Mouse (Mus musculus): ENCODE measurements around the gene Kif3a. TPM values are rescaled to one million over a fixed set of nuclear protein-coding genes. Genes with fewer than 3 reads are reported as not detected.
A peak's percentile ranks its signal among the peaks of the same experiment; 100 is the strongest.

Gene Kif3a
- 10 to 100 TPM; 27.5 to 30.1 TPM for total RNA-seq (2021)
- long read RNA-seq, experiment 1, transcript Kif3a-201 (17 exons, 2,290 nt), result major isoform, 7 of 10 reads
- long read RNA-seq, experiment 1, partial matches to known transcripts, result 2 of 10 reads
- long read RNA-seq, experiment 1, other reads (novel, unspliced or antisense), result 1 of 10 reads
- long read RNA-seq, experiment 2, transcript Kif3a-201 (17 exons, 2,290 nt), result major isoform, 20 of 37 reads
- long read RNA-seq, experiment 2, partial matches to known transcripts, result 13 of 37 reads
- long read RNA-seq, experiment 2, other reads (novel, unspliced or antisense), result 4 of 37 reads

DNA sequence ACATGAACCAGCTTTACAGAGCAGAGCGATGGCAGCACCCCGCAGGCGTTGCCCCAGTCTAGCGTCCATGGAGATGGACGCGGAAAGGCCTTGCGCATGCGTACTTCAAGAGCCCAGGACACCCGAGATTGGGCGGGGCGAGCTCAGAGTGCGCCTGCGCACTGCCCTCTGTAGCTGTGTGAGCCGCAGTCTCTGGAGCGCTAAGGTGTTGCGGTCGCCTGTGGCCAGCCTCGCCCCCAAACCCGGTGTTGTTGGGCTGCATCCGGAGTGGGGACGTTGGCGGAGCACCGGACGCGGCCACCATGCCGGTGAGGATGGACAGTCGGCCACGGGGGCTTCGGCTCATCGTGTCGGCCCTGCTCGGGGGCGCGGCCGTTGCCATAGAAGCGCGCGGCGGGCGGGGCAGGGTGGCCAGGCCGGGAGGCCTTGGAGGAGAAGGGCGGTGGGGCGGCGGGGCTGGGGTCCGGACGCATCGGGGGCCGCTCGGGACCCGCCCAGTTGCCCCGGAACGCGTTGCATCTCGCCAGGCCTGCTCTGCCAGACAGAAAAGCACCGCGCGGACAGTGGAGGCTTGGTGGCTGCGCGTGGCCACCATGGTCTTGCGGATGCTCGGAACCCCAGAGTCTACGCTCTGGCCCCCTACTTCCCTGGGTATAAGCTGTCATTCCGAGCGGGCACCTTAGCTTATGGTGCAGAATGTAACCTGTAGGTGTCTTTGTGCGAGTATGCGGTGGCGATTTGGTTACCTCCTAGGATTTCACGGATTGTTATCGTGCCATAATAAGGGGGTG, at the start of gene Kif3a:
Gene Kif3a, plus strand, starts transcription at position 156 of the 791 bp plus-strand sequence.
- peak; percentile 82 to 90 for DNase-seq (ENCODE audit: low spot score in 2 of 2)

- no peak for DNase-seq (ENCODE audit: low spot score in 2 of 2)
These were observed 48.4 kb upstream of the Kif3a start for GRCm38 (mm10) chr11:53518759-53519158.

DNA sequence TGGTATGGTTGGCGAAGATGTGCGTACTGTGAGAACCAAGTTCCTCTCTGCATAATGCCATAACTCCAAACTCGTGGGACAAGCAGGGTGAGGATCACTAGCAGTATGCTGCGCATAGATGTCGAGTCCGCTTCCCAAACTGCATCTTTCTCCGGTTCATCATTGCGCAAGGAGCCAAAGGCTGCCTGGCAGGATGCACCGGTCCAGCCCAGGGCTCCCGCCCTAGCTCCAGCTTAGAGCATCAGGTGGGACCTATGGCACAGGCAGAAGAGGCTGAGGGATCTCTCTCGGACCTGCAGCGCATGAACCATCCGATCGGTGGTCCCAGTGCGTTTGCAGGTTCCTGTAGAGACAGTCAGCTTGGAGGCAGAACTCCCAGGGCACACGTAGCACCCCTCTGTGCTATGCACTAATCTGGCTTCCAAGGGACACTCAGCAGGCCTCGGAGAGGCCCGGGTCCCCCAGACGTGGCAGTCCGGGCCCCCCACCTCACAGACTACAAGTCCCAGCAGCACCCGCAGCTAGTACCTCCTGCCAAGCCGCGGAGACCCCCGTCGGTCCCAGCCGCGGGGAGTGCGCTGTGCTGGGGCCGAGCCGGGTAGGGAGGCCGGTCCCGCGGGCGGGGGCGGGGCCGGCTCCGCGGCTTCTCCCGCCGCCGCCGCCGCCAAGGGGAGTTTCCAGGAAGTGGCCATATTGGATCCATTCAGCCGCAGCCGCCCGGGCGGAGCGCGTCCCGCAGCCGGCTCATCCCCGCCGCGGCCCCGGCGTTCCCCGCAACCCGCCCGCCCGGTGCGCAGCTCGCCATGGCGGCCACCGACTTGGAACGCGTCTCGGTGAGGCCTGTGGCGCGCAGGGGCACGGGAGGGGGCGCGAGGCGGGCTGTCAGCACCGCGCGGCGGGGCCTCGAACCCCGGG, 47.7 kb upstream of the Kif3a start, which contains the start of gene Sept8:
Gene Sept8, plus strand, starts transcription at position 51 of the 915 bp plus-strand sequence.
- peak in 1 of 2 experiments; percentile 27 for DNase-seq (ENCODE audit: low spot score in 2 of 2)

- DNase-seq (ENCODE audit: low spot score in 2 of 2), result no peak
These were observed 46.8 kb upstream of the Kif3a start for GRCm38 (mm10) chr11:53520122-53520978.

DNA sequence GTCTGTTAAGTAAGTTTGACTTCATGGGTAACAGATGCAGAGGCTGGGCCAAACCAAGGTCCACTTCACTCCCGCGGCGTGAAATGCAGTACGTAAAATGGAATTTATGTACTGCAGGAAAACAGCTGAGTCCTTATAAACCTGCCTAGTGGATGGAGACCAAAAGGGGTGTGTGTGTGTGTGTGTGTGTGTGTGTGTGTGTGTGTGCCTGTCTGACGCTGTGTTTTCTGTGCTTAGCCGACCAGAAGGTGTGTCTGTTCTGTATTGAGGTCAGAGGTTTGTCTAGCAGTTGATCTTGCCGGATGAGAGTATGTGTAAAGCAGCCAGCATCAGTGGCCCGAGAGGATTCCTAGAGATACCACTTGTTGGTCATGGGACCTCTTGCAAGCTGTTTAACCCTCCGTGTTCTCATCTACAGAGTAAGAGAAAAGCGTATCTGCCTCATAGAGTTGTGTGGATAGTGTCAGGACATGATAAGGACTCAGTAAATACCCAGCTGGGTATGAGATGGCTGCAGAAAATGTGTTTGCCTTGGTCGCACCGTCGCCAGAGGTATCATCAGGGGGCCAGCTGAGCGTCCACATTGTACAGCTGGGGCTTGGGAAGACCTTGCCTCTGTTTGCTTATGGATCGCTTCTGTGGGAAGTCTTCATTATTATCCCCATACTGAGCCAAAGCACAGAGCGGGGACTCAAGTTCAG, 45.9 kb upstream of the Kif3a start:
- no peak for DNase-seq (ENCODE audit: low spot score in 2 of 2)

- DNase-seq (ENCODE audit: low spot score in 2 of 2), result no peak
These were observed 45.4 kb upstream of the Kif3a start for GRCm38 (mm10) chr11:53521821-53522131.

DNA sequence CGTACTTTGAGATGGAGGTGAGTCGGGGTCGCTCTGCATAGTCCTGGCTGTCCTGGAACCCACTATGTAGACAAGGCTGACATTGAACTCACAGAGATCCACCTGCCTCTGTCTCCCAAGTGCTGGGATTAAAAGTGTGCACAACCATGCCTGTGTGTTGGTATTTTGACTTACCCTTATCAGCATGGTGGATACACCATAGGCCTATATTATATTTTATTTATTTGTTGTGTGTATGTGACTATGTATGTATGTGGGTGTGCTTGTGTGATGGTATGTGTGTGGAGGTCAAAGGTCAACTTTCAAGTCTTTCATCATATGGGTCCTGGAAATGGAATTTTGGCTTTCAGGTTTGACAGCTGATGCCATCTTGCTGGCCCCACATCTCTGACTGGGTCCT, 44.8 kb upstream of the Kif3a start:
- no peak for DNase-seq (ENCODE audit: low spot score in 2 of 2)

- no peak for DNase-seq (ENCODE audit: low spot score in 2 of 2)
These were observed 44.2 kb upstream of the Kif3a start for GRCm38 (mm10) chr11:53522930-53523329.

- no peak for DNase-seq (ENCODE audit: low spot score in 2 of 2)
These were observed 43.4 kb upstream of the Kif3a start for GRCm38 (mm10) chr11:53523545-53524405.

DNA sequence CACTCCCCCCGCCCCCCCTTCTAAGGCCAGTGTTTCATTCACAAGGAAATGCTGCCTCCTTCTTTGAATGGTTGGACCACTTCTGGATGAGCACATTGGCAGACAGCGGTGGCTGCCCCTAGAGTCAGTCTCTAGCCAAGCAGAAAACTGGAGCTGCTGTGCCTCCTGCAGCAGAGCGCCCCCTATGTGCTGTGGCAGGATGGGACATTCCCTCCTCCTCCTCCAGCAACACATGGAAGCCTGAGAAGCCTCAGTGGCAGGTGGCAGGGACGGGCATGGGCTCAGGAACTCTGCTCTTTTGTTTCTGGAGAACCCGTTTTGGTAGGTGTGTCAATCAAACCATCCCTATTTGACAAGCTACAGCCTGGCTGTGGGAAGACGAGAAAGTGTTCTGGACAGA, 42.3 kb upstream of the Kif3a start:
- no peak for DNase-seq (ENCODE audit: low spot score in 2 of 2)

- no peak for DNase-seq (ENCODE audit: low spot score in 2 of 2)
These were observed 41.7 kb upstream of the Kif3a start for GRCm38 (mm10) chr11:53525461-53525860.

DNA sequence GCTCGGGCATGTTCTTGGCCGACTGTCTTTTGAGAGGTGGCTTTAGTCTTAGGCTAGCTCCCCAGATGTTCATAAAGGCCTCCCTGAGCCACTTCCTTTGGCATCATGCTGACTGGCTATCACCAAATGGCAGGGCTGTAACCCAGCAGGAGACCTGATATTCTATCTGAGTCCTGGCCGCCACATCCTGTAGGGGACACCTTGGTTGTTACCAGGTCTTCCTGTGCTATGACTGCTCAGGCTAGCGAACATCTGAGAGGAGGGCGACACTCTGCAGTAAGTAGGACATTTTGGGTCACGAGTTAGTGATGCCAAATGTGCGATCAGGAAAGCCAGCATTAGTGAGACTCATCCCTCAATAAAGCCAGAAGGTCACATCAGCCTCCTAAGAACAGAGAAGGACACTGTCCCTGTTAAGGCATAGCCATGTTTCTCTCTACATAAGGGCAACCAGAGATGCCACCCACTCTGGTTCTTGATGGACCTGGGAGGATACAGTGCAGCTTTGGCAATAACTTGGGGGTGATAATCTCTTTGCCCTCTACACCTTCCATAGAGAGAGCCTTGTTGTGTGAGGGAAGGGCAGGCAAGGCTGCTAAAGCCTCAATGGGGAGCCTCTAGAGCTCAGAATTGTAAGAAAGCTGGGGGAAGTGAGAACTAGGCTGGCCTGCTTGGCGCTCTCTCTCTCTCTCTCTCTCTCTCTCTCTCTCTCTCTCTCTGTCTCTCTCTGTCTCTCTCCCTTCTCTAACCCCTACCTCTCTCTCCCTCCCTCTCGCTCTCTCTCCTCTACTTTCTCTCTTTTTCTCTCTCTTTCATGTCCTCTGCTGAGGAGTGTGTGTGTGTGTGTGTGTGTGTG, 38.6 kb upstream of the Kif3a start:
- no peak for DNase-seq (ENCODE audit: low spot score in 2 of 2)

DNA sequence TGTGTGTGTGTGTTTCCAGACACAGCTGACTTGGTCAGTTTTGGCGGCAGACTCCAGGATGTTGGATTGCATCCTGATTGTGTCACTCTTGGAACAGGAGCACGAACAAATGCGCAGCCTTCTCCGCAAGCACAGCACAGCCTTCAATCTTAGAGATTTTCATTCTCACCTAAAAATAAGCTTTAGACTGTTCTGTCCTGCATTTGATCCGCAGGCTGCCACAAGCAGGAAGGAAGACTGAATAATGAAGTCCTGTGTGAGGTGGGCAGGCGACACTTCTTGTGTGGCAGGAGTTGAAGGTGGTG, 38.0 kb upstream of the Kif3a start:
- DNase-seq (ENCODE audit: low spot score in 2 of 2), result no peak

GRCm38 (mm10) chr11:53530001-53530400, 37.2 kb upstream of the Kif3a start:
- DNase-seq (ENCODE audit: low spot score in 2 of 2), result no peak

DNA sequence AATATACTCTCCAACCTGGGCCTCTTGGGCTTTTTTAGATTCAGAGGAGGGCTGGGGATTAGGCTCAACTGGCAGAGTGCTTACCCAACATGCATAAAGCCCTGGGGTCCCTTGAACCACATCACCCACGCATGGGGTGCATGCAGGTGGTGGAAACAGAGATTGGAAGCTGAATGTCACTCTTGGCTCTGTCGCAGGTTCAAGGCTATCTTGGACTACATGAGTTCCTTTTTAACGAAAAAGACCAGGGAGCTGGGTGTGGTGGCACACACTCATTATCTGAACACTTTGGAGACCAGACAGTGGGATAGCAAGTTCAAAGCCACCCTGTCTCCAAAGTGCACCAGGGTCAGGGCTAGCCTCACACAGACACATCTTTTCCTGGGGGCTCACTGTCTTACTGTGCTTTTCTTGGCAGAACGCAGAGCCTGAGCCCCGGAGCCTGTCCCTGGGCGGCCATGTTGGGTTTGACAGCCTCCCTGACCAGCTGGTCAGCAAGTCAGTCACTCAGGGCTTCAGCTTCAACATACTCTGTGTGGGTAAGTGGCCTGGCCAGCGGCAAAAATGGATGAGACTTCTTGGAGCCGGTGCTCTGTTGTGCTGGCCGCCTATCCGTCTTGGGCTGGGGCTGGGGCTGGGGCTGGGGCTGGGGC, 35.5 kb upstream of the Kif3a start:
- no peak for DNase-seq (ENCODE audit: low spot score in 2 of 2)

DNA sequence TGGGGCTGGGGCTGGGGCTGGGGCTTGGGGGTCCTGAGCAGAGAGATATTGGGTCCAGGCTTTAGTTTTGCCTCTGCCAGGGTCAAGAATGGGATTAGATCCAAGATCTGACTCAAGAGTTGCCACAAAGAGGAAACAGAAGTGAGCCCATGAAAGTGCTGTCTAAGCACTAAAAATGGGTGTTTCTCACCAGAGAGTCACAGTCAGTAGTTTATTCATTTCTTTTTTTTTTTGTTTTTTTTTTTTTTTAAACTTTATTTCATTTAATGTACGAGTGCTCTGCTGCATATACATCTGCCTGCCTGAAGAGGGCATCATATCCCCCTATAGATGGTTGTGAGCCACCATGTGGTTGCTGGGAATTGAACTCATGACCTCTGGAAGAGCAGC, 35.0 kb upstream of the Kif3a start:
- no peak for DNase-seq (ENCODE audit: low spot score in 2 of 2)

DNA sequence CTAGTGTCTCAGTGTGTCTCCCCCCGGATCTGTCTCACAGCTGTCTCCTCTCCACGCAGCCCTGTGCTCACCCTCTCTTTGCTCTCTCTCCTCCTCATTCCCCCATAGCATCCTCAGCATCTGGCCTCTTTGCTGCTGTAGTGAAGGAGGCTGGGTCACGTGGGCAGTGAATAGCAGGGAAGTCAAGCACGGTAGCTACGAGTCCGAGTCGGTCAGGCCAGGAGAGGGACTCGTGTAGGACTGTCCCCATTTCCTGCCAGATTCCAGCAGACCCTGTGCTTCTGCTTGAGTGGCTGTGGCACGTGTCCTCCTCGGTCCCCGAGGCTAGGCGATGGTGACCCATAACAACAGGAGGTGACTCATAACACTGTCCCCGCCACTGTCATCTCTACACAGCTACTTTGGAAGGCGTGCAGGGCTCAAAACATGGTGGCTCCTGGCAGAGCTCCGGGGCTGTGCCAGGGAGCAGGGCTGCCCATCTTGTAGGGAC, 28.1 kb upstream of the Kif3a start:
- DNase-seq (ENCODE audit: low spot score in 2 of 2), result no peak

GRCm38 (mm10) chr11:53540394-53540793, 26.8 kb upstream of the Kif3a start:
- DNase-seq (ENCODE audit: low spot score in 2 of 2), result no peak

All from adrenal gland, postnatal 4 days (tissue).